Mouse (Mus musculus) liver, embryonic 14.5 days (tissue): ENCODE measurements around the gene Dock1.

ENCODE experiments used
- CTCF ChIP-seq: IDR thresholded peaks from 2 replicates; pipeline ENCODE4 v1.5.1; 2016; ENCODE audit warnings: antibody characterized with exemption, low read depth, control low read depth
- EP300 ChIP-seq: IDR thresholded peaks from 2 replicates; pipeline ENCODE4 v1.6.1; 2016; ENCODE audit warnings: antibody characterized with exemption, low read depth

DNA sequence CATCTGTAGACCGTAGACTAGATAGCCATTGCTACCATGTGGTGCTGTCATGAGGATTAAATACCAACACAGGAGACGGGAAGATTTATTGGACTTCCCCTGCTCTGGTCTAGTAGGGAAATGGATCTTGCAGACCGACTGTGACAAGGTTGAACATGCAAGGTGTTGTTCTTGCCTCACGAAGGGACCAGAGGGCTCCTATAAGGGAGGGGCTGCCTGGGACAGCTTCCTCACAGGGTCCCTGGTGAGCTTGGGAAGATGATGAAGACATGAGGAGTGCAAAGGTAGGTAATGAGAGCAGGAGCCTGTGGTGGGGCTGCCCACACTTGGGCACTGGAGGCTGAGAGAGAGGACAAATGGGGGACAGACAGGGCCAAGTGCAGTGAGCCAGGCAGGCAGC is 25.0 kb downstream of the Dock1 start:
- TF ChIP-seq CTCF: no peak
- no peak for TF ChIP-seq EP300
